Mouse (Mus musculus) cortical plate, adult 2 months (tissue): ENCODE results near the gene Phrf1.

Experiments
- CTCF ChIP-seq: fragments of 200-500 bp; IDR thresholded peaks from 2 replicates; pipeline ENCODE4 v1.5.1; 2011; ENCODE audit warnings: mild to moderate bottlenecking, control low read depth, low read length; ENCODE audit not compliant: insufficient read depth; ENCODE audit errors: extremely low read depth
- POLR2A ChIP-seq: fragments of 200-500 bp; IDR thresholded peaks from 2 replicates; pipeline ENCODE4 v1.6.1; 2011; ENCODE audit warnings: mild to moderate bottlenecking, low read length, control low read depth; ENCODE audit not compliant: insufficient read depth; ENCODE audit errors: extremely low read depth

- TF ChIP-seq CTCF (no peak), POLR2A (no peak)
Measured at GRCm38 (mm10) chr7:141288042-141288441, 59.5 kb downstream of the Phrf1 start.
